Mouse (Mus musculus) kidney, embryonic 14.5 days (tissue): ENCODE measurements around the gene Dyx1c1. TPM values are rescaled to one million over a fixed set of nuclear protein-coding genes. Genes with fewer than 3 reads are reported as not detected.
A peak's percentile ranks its signal among the peaks of the same experiment; 100 is the strongest.

ENCODE experiments used
- ATAC-seq: fragments of 200-750 bp; cut with Nextera tagmentation; 2 replicates; pipeline ENCODE4 v1.8.0; 2017; ENCODE audit warnings: moderate number of reproducible peaks, mild to moderate bottlenecking, moderate TSS enrichment, moderate library complexity; ENCODE audit not compliant: low FRiP score, low TSS enrichment
- H3K27ac ChIP-seq: fragments of 300-500 bp; sonication (generic); 2 replicates; pipeline ENCODE4 v1.5.1; 2014; ENCODE audit warnings: low read depth, mild to moderate bottlenecking, low read length, moderate library complexity, mixed read lengths
- H3K27me3 ChIP-seq: fragments of 300-500 bp; sonication (generic); 2 replicates; pipeline ENCODE4 v1.6.1; 2014; ENCODE audit warnings: mild to moderate bottlenecking, low read length; ENCODE audit not compliant: control insufficient read depth, insufficient read depth
- H3K36me3 ChIP-seq: fragments of 300-500 bp; sonication (generic); 2 replicates; pipeline ENCODE4 v1.6.1; 2014; ENCODE audit warnings: low read length, mixed read lengths; ENCODE audit not compliant: control insufficient read depth, insufficient read depth
- H3K4me1 ChIP-seq: fragments of 300-500 bp; sonication (generic); 2 replicates; pipeline ENCODE4 v1.6.1; 2014; ENCODE audit warnings: low read length, mixed read lengths; ENCODE audit not compliant: control insufficient read depth, insufficient read depth
- H3K4me2 ChIP-seq: fragments of 300-500 bp; sonication (generic); replicated peaks from 2 replicates; pipeline ENCODE4 v1.6.1; 2014; ENCODE audit warnings: low read depth, mild to moderate bottlenecking, low read length
- H3K4me3 ChIP-seq: fragments of 300-500 bp; sonication (generic); 2 replicates; pipeline ENCODE4 v1.5.1; 2014; ENCODE audit warnings: mild to moderate bottlenecking, low read length
- H3K9ac ChIP-seq: fragments of 300-500 bp; sonication (generic); 2 replicates; pipeline ENCODE4 v1.6.1; 2014; ENCODE audit warnings: low read depth, mild to moderate bottlenecking, low read length, moderate library complexity
- H3K9me3 ChIP-seq: fragments of 300-500 bp; sonication (generic); 2 replicates; pipeline ENCODE4 v1.6.1; 2016; ENCODE audit warnings: low read length; ENCODE audit not compliant: control insufficient read depth
- WGBS: fragments of 180-500 bp; shearing (Covaris S2); extraction: QIAGEN DNeasy Blood & Tissue Kit; methylation state at CpG from one replicate; pipeline ENCODE4 v1.1.7; 2014; 5-methylcytosine and 5-hydroxymethylcytosine counted together
- polyA plus RNA-seq: library from polyadenylated mRNA; unstranded; fragments of >200 nt; fragmentation: Nextera tagmentation; extraction: Ambion mirVana; gene quantifications from 2 replicates; pipeline ENCODE4 v1.2.1, GENCODE M21; 2014

Gene Dyx1c1
- polyA plus RNA-seq, 1 experiment from 2014 or later = 2.1 TPM

DNA sequence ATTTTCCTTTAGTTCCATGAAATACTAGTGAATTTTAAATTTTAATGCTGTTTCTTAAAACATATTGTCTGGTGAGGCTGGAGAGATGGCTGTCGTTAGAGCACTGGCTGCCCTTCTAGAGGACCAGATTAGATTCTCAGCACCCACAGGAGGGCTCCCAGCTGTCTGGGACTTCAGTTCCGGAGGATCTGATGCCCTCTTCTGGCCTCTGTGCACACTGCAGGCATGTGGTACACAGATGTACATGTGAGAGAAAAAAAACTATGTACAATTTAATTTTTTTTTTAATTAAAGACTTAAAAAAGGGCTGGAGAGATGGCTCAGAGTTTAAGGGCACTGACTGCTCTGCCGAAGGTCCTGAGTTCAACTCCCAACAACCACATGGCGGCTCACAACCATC, 23.3 kb upstream of the Dyx1c1 start:
- H3K4me3 ChIP-seq = no peak overlapping the region
- H3K27ac ChIP-seq = no peak overlapping the region
- H3K36me3 ChIP-seq = peaks cover 2% of the 10 kb centered on the region; the same call in 1 of the 2 replicates
- no peak for ATAC-seq
- H3K4me1 ChIP-seq = no peaks in the 10 kb centered on the region
- WGBS = 90% methylated on average over 4 of the region's 4 CpGs
- no peak overlapping the region for H3K4me2 ChIP-seq
- H3K9me3 ChIP-seq = no peaks in the 10 kb centered on the region
- H3K27me3 ChIP-seq = no peaks in the 10 kb centered on the region
- H3K9ac ChIP-seq = no peak overlapping the region

DNA sequence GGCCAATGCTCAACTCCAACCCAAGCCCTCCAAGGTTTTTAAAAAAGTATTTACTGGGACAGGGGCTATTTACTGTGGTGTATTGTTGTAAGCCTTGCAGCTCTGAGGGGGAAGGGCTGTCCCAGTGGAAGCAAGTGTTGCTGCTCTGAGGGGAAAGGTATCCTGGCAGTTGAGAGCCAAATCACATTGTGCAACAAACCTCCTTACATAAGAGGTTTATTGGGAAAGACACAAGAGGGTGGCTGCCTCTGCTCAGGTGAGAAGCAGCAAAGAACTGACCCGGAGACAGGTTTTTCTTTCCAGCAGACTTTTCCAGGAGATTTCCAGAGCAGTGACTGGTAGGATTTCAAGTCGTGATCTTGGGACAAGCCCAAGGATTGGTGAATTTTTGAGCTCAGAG, 22.3 kb upstream of the Dyx1c1 start:
- H3K4me3 ChIP-seq = no peak overlapping the region
- H3K36me3 ChIP-seq = peaks cover 2% of the 10 kb centered on the region; the same call in 1 of the 2 replicates
- H3K4me2 ChIP-seq = no peak overlapping the region
- no peak overlapping the region for H3K9ac ChIP-seq
- no peaks in the 10 kb centered on the region for H3K9me3 ChIP-seq
- no peak for ATAC-seq
- WGBS = 80% methylated on average over 2 of the region's 2 CpGs
- no peaks in the 10 kb centered on the region for H3K4me1 ChIP-seq
- H3K27me3 ChIP-seq = no peaks in the 10 kb centered on the region
- no peak overlapping the region for H3K27ac ChIP-seq

GRCm38 (mm10) chr9:72943424-72943823, 15.2 kb upstream of the Dyx1c1 start:
- H3K27ac ChIP-seq = no peak overlapping the region
- 66% methylated on average over 3 of the region's 3 CpGs for WGBS
- no peak overlapping the region for H3K9ac ChIP-seq
- no peaks in the 10 kb centered on the region for H3K4me1 ChIP-seq
- H3K27me3 ChIP-seq = no peaks in the 10 kb centered on the region
- H3K36me3 ChIP-seq = peaks cover 20% of the 10 kb centered on the region
- peaks cover 3% of the 10 kb centered on the region; the same call in 1 of the 2 replicates for H3K9me3 ChIP-seq
- no peak for ATAC-seq
- no peak overlapping the region for H3K4me2 ChIP-seq
- no peak overlapping the region for H3K4me3 ChIP-seq

DNA sequence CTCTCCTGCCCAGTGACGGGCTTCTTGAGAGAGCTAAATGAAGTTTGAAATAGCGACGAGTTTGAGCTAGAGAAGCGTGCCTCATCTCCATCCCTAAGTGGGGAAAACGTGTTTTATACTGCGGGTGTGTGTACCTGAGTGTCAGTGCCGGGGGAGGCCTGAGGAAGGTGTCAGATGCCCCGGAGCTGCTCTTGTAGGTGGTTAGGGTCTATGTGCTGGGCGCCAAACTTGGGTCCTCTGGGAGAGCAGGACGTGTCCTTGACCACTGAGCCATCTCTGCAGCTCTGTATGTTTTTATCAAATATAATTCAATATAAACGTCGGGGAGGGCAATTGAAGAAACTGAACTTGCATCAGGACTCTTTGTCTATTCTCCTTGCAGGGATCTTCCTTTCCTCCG, 14.3 kb upstream of the Dyx1c1 start:
- H3K9ac ChIP-seq = no peak overlapping the region
- no peak overlapping the region for H3K27ac ChIP-seq
- H3K4me2 ChIP-seq = no peak overlapping the region
- H3K9me3 ChIP-seq = peaks cover 3% of the 10 kb centered on the region; the same call in 1 of the 2 replicates
- 91% methylated on average over 13 of the region's 13 CpGs for WGBS
- no peak overlapping the region for H3K4me3 ChIP-seq
- H3K36me3 ChIP-seq = peaks cover 20% of the 10 kb centered on the region
- no peaks in the 10 kb centered on the region for H3K4me1 ChIP-seq
- no peak for ATAC-seq
- no peaks in the 10 kb centered on the region for H3K27me3 ChIP-seq

GRCm38 (mm10) chr9:72947010-72947409, 11.6 kb upstream of the Dyx1c1 start:
- WGBS = 96% methylated on average over 1 of the region's 1 CpGs

DNA sequence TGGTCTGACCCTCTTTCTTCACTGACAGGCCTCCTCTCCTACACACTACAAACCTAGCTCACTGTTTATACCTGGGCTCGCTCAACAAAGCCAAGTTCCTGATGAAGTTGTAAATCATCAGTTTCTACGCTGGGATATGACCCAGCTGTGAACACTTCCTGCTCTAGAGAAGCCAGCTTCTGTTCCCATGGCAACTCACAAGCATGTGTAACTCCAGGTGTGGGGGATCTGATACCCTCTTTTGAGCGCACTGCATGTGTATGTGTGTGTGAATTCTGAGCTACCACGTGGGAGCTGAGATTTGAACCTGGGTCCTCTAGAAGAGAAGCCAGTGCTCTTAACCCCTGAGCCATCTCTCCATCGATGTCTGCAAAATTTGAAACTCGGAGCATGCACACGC, 9.0 kb upstream of the Dyx1c1 start:
- no peak overlapping the region for H3K4me3 ChIP-seq
- peaks cover 19% of the 10 kb centered on the region for H3K36me3 ChIP-seq
- no peak overlapping the region for H3K9ac ChIP-seq
- H3K9me3 ChIP-seq = peaks cover 3% of the 10 kb centered on the region; the same call in 1 of the 2 replicates
- H3K27me3 ChIP-seq = no peaks in the 10 kb centered on the region
- WGBS = 50% methylated on average over 7 of the region's 7 CpGs
- peak; percentile 62; the same call in 1 of the 2 replicates for ATAC-seq
- no peaks in the 10 kb centered on the region for H3K4me1 ChIP-seq
- H3K4me2 ChIP-seq = no peak overlapping the region
- no peak overlapping the region for H3K27ac ChIP-seq

More at GRCm38 (mm10) chr9:72947010-72947409, 11.6 kb upstream of the Dyx1c1 start:
- Histone ChIP-seq H3K4me1 (no peaks in the 10 kb centered on the region), H3K4me3 (no peak overlapping the region), H3K27me3 (no peaks in the 10 kb centered on the region), H3K27ac (no peak overlapping the region), H3K9me3 (peaks cover 3% of the 10 kb centered on the region; the same call in 1 of the 2 replicates), H3K4me2 (no peak overlapping the region), H3K9ac (no peak overlapping the region), H3K36me3 (peaks cover 20% of the 10 kb centered on the region)
- ATAC-seq = no peak

GRCm38 (mm10) chr9:72954746-72955145, 3.8 kb upstream of the Dyx1c1 start:
- H3K27ac ChIP-seq = no peak overlapping the region
- H3K9me3 ChIP-seq = no peaks in the 10 kb centered on the region
- no peak for ATAC-seq
- no peak overlapping the region for H3K9ac ChIP-seq
- H3K27me3 ChIP-seq = no peaks in the 10 kb centered on the region
- H3K4me2 ChIP-seq = no peak overlapping the region
- 61% methylated on average over 2 of the region's 2 CpGs for WGBS
- H3K4me3 ChIP-seq = no peak overlapping the region
- no peaks in the 10 kb centered on the region for H3K4me1 ChIP-seq
- H3K36me3 ChIP-seq = no peaks in the 10 kb centered on the region

- 23% methylated on average over 1 of the region's 1 CpGs for WGBS
- no peak overlapping the region for H3K9ac ChIP-seq
- no peaks in the 10 kb centered on the region for H3K4me1 ChIP-seq
- no peak overlapping the region for H3K27ac ChIP-seq
- H3K4me2 ChIP-seq = no peak overlapping the region
- H3K9me3 ChIP-seq = no peaks in the 10 kb centered on the region
- H3K4me3 ChIP-seq = no peak overlapping the region
- no peaks in the 10 kb centered on the region for H3K27me3 ChIP-seq
- no peak for ATAC-seq
- no peaks in the 10 kb centered on the region for H3K36me3 ChIP-seq
Observed at GRCm38 (mm10) chr9:72955546-72955945, 3.0 kb upstream of the Dyx1c1 start.

GRCm38 (mm10) chr9:72961346-72961745, 2.8 kb downstream of the Dyx1c1 start:
- Histone ChIP-seq H3K9ac (no peak overlapping the region), H3K4me3 (no peak overlapping the region), H3K27me3 (no peaks in the 10 kb centered on the region), H3K36me3 (no peaks in the 10 kb centered on the region), H3K9me3 (no peaks in the 10 kb centered on the region), H3K4me1 (no peaks in the 10 kb centered on the region), H3K27ac (no peak overlapping the region), H3K4me2 (no peak overlapping the region)
- no peak for ATAC-seq
- 70% methylated on average over 8 of the region's 8 CpGs for WGBS
